Mouse (Mus musculus) kidney, embryonic 14.5 days (tissue): Measurements from ENCODE around the gene Ppp1r8. TPM values are rescaled to one million over a fixed set of nuclear protein-coding genes. Genes with fewer than 3 reads are reported as not detected.
"Not testable (repeated sequence)": the region's sequence is repeated elsewhere in the genome, so short reads cannot be mapped to it uniquely, and the experiment has no call there.

Experiments
- ATAC-seq: fragments of 200-750 bp; cut with Nextera tagmentation; 2 replicates; pipeline ENCODE4 v1.8.0; 2017; ENCODE audit warnings: moderate number of reproducible peaks, mild to moderate bottlenecking, moderate TSS enrichment, moderate library complexity; ENCODE audit not compliant: low FRiP score, low TSS enrichment
- H3K27ac ChIP-seq: fragments of 300-500 bp; sonication (generic); 2 replicates; pipeline ENCODE4 v1.5.1; 2014; ENCODE audit warnings: low read depth, mild to moderate bottlenecking, low read length, moderate library complexity, mixed read lengths
- H3K27me3 ChIP-seq: fragments of 300-500 bp; sonication (generic); 2 replicates; pipeline ENCODE4 v1.6.1; 2014; ENCODE audit warnings: mild to moderate bottlenecking, low read length; ENCODE audit not compliant: control insufficient read depth, insufficient read depth
- H3K36me3 ChIP-seq: fragments of 300-500 bp; sonication (generic); 2 replicates; pipeline ENCODE4 v1.6.1; 2014; ENCODE audit warnings: low read length, mixed read lengths; ENCODE audit not compliant: control insufficient read depth, insufficient read depth
- H3K4me1 ChIP-seq: fragments of 300-500 bp; sonication (generic); 2 replicates; pipeline ENCODE4 v1.6.1; 2014; ENCODE audit warnings: low read length, mixed read lengths; ENCODE audit not compliant: control insufficient read depth, insufficient read depth
- H3K4me2 ChIP-seq: fragments of 300-500 bp; sonication (generic); replicated peaks from 2 replicates; pipeline ENCODE4 v1.6.1; 2014; ENCODE audit warnings: low read depth, mild to moderate bottlenecking, low read length
- H3K4me3 ChIP-seq: fragments of 300-500 bp; sonication (generic); 2 replicates; pipeline ENCODE4 v1.5.1; 2014; ENCODE audit warnings: mild to moderate bottlenecking, low read length
- H3K9ac ChIP-seq: fragments of 300-500 bp; sonication (generic); 2 replicates; pipeline ENCODE4 v1.6.1; 2014; ENCODE audit warnings: low read depth, mild to moderate bottlenecking, low read length, moderate library complexity
- H3K9me3 ChIP-seq: fragments of 300-500 bp; sonication (generic); 2 replicates; pipeline ENCODE4 v1.6.1; 2016; ENCODE audit warnings: low read length; ENCODE audit not compliant: control insufficient read depth
- WGBS: fragments of 180-500 bp; shearing (Covaris S2); extraction: QIAGEN DNeasy Blood & Tissue Kit; methylation state at CpG from one replicate; pipeline ENCODE4 v1.1.7; 2014; 5-methylcytosine and 5-hydroxymethylcytosine counted together
- polyA plus RNA-seq: library from polyadenylated mRNA; unstranded; fragments of >200 nt; fragmentation: Nextera tagmentation; extraction: Ambion mirVana; gene quantifications from 2 replicates; pipeline ENCODE4 v1.2.1, GENCODE M21; 2014

Gene Ppp1r8
- polyA plus RNA-seq, 1 experiment from 2014 or later: 65.3 TPM

- whole genome bisulfite sequencing: 88% methylated on average over 18 of the region's 18 CpGs
- H3K4me1 ChIP-seq: no peaks in the 10 kb centered on the region
- H3K4me2 ChIP-seq: no peak overlapping the region
- H3K27ac ChIP-seq: no peak overlapping the region
- no peaks in the 10 kb centered on the region for H3K9me3 ChIP-seq
- ATAC-seq: no peak
- H3K4me3 ChIP-seq: no peak overlapping the region
- no peak overlapping the region for H3K9ac ChIP-seq
- H3K27me3 ChIP-seq: no peaks in the 10 kb centered on the region
- H3K36me3 ChIP-seq: no peaks in the 10 kb centered on the region
Observed at GRCm38 (mm10) chr4:132801176-132802077, 41.5 kb downstream of the Ppp1r8 start.

GRCm38 (mm10) chr4:132799845-132800244, 43.1 kb downstream of the Ppp1r8 start:
- no peak overlapping the region for H3K27ac ChIP-seq
- no peak overlapping the region for H3K9ac ChIP-seq
- no peaks in the 10 kb centered on the region for H3K36me3 ChIP-seq
- no peak overlapping the region for H3K4me3 ChIP-seq
- peaks cover 2% of the 10 kb centered on the region; the same call in 1 of the 2 replicates for H3K27me3 ChIP-seq
- 87% methylated on average over 4 of the region's 4 CpGs for WGBS
- H3K4me1 ChIP-seq: peaks cover 5% of the 10 kb centered on the region; the same call in 1 of the 2 replicates
- H3K9me3 ChIP-seq: no peaks in the 10 kb centered on the region
- no peak for ATAC-seq
- H3K4me2 ChIP-seq: no peak overlapping the region

DNA sequence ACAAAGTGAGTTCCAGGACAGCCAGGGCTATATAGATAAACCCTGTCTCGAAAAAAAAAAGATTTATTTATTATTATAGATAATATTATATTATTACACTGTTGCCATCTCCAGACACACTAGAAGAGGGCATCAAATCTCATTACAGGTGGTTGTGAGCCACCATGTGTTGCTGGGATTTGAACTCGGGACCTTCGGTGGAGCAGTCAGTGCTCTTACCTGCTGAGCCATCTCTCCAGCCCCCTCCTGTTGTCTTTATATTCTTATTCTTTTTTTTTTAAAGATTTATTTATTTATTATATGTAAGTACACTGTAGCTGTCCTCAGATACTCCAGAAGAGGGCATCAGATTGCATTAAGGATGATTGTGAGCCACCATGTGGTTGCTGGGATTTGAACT, 44.3 kb downstream of the Ppp1r8 start:
- not testable (repeated sequence) for H3K27me3 ChIP-seq, H3K36me3 ChIP-seq, H3K4me2 ChIP-seq, H3K27ac ChIP-seq, H3K9me3 ChIP-seq, H3K9ac ChIP-seq, H3K4me3 ChIP-seq, H3K4me1 ChIP-seq, ATAC-seq
- WGBS: 81% methylated on average over 3 of the region's 3 CpGs

DNA sequence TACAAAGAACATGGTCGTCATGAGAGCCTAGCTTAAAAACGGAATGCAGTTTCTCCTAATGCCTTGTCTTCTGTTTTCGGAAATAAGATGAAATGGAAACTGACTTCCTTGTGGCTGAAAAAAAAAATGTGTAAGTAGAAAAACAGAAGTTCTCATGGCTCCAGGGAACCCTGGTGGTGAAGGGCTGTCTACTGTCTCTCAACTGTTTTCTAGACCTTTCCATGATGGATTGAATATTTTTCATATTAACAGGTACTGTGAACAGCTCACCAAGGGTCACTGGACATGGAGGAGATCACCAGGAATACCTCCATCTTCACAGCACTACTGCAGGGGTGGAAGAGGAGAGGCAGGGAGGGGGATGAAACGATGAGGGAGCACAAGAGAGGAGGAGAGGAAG, 44.9 kb downstream of the Ppp1r8 start:
- Histone ChIP-seq H3K9ac (no peak overlapping the region), H3K4me1 (peaks cover 5% of the 10 kb centered on the region; the same call in 1 of the 2 replicates), H3K36me3 (no peaks in the 10 kb centered on the region), H3K27me3 (peaks cover 4% of the 10 kb centered on the region; the same call in 1 of the 2 replicates), H3K4me2 (no peak overlapping the region), H3K4me3 (no peak overlapping the region), H3K27ac (no peak overlapping the region), H3K9me3 (no peaks in the 10 kb centered on the region)
- no peak for ATAC-seq
- 66% methylated on average over 4 of the region's 4 CpGs for WGBS

- WGBS: 76% methylated on average over 1 of the region's 1 CpGs
- no peaks in the 10 kb centered on the region for H3K9me3 ChIP-seq
- no peak overlapping the region for H3K4me3 ChIP-seq
- H3K4me2 ChIP-seq: no peak overlapping the region
- H3K9ac ChIP-seq: no peak overlapping the region
- H3K36me3 ChIP-seq: no peaks in the 10 kb centered on the region
- no peak overlapping the region for H3K27ac ChIP-seq
- peaks cover 5% of the 10 kb centered on the region; the same call in 1 of the 2 replicates for H3K4me1 ChIP-seq
- peaks cover 4% of the 10 kb centered on the region; the same call in 1 of the 2 replicates for H3K27me3 ChIP-seq
- ATAC-seq: no peak
Observed at GRCm38 (mm10) chr4:132797461-132797860, 45.5 kb downstream of the Ppp1r8 start.

GRCm38 (mm10) chr4:132796196-132796886, 46.6 kb downstream of the Ppp1r8 start, which contains the start of gene Themis2:
Gene Themis2, minus strand, starts transcription at chr4:132796387.
- peak within 1 kb of the TSS; percentile 56 for H3K4me2 ChIP-seq
- no peak within 1 kb of the TSS for H3K27ac ChIP-seq
- peak within 1 kb of the TSS; percentile 35 for H3K4me3 ChIP-seq
- H3K9ac ChIP-seq: peak within 1 kb of the TSS; percentile 38; the same call in 1 of the 2 replicates
- no peaks in the 10 kb centered on the region for H3K36me3 ChIP-seq
- peaks cover 4% of the 10 kb centered on the region; the same call in 1 of the 2 replicates for H3K27me3 ChIP-seq
- peak; percentile 24; the same call in 1 of the 2 replicates for ATAC-seq
- no peaks in the 10 kb centered on the region for H3K9me3 ChIP-seq
- peaks cover 5% of the 10 kb centered on the region; the same call in 1 of the 2 replicates for H3K4me1 ChIP-seq
- 3% methylated on average over 21 of the region's 21 CpGs for WGBS

- H3K9me3 ChIP-seq: no peaks in the 10 kb centered on the region
- H3K4me2 ChIP-seq: no peak overlapping the region
- no peak overlapping the region for H3K4me3 ChIP-seq
- WGBS: 55% methylated on average over 7 of the region's 7 CpGs
- H3K36me3 ChIP-seq: no peaks in the 10 kb centered on the region
- peaks cover 4% of the 10 kb centered on the region; the same call in 1 of the 2 replicates for H3K27me3 ChIP-seq
- H3K9ac ChIP-seq: no peak overlapping the region
- H3K4me1 ChIP-seq: peaks cover 5% of the 10 kb centered on the region; the same call in 1 of the 2 replicates
- H3K27ac ChIP-seq: no peak overlapping the region
- ATAC-seq: no peak
Observed at GRCm38 (mm10) chr4:132795171-132795570, 47.8 kb downstream of the Ppp1r8 start.

DNA sequence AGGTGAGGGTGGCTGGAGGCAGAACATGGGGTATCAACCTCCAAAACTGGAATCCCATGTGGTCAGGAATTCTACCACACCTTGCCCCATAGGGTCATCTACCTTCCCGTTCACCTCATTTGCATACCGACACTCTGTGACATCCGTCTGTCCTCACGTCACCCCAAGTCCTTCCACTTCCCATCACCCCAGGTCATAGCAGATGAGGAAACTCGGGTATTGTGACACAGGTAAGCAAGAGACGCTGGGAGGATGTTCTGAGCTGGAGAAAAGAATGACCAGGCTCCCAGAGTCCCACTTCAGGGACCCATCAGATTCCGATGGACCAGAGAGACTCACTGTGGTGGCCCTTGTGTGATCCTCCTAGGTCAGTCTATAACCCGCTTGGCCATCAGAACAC, 48.2 kb downstream of the Ppp1r8 start:
- ATAC-seq: no peak
- WGBS: 65% methylated on average over 8 of the region's 8 CpGs

More for the DNA sequence above, 48.2 kb downstream of the Ppp1r8 start:
- H3K4me2 ChIP-seq: no peak overlapping the region
- no peaks in the 10 kb centered on the region for H3K9me3 ChIP-seq
- no peak overlapping the region for H3K4me3 ChIP-seq
- no peak overlapping the region for H3K9ac ChIP-seq
- peaks cover 4% of the 10 kb centered on the region; the same call in 1 of the 2 replicates for H3K27me3 ChIP-seq
- H3K4me1 ChIP-seq: peaks cover 5% of the 10 kb centered on the region; the same call in 1 of the 2 replicates
- no peaks in the 10 kb centered on the region for H3K36me3 ChIP-seq
- no peak overlapping the region for H3K27ac ChIP-seq
